Mouse (Mus musculus) ovary, postnatal 14 days (tissue): Measurements from ENCODE around the gene Tubgcp3.
"Not testable (repeated sequence)": the region's sequence is repeated elsewhere in the genome, so short reads cannot be mapped to it uniquely, and the experiment has no call there.

Experiments used
- DNase-seq: peaks from one replicate; pipeline ENCODE4 v3.0.0; 2022; ENCODE audit warnings: low spot score

Gene Tubgcp3

DNA sequence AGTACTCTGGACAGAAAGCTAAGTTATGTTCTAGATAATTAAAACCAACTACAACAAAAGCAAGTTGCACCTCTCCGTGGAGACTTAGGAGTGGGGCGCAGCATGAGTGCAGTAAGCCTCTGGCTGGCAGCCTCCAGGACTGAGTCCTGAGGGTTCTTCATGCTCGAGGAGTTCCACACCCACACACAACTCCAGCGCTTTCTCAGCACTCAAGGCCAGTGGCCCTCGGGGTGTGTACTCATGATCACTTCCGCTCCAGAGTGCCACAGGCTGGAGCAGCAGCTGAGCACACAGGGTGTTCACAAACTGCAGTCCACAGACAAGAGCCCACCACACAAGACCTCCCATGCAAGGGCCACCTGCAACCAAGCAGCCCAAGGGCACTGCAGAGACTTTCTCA, 30.5 kb downstream of the Tubgcp3 start:
- no peak for DNase-seq

DNA sequence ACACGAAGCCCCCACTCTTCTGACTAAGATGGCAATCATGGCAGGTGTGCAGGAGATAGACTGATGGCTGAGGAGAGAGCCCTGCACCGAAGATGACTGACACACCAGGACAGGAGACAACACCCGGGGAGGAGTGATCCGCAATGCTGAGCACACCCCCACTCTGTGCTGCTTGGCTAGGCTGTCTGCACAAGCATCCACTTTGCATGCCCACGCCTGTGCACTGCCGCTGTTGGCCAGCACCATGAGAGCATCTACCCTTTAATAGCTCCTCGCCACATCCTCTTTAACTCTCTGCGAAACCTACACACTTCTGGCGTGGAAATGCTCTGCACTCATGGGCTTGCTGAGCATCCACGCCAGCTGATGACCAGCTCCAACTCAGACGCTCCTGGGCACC, 33.6 kb downstream of the Tubgcp3 start:
- DNase-seq = no peak

DNA sequence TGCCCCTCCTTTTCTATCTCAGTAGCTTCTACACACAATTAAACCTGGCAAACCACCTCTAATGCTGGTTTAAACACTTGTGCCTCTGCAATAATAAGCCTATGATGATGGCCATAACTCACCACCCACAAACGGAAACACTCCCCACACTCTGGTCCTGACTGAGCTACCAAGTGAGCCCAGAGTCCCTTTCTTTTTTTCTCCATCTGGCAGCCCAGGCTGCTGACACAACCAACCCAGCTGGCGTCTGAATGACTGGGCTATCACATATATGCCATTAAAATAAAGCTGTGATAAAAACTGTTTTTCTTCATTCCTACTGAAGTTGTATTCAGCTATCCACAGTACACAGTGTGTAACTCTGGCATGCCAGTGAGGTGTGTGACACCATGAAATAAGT, 36.7 kb downstream of the Tubgcp3 start:
- DNase-seq = no peak

DNA sequence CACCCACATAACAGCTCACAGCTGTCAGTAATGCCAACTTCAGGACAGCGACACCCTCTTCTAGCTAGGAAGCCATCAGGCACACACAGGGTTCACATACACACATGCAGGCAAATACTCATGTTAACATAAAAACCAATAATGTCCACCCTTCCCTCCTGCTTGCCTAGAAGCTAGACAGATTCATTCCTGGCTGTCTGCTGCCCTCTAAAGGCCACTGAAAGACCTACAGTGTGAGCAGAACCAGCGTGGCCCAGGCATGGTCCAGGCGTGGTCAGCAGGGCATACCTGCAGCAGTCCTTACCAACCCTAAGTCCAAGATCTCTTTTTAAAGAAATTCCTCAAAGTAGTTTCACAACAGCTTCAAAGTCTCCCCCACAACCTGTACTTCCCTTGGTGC, 43.0 kb downstream of the Tubgcp3 start:
- peak; percentile 25 for DNase-seq

DNA sequence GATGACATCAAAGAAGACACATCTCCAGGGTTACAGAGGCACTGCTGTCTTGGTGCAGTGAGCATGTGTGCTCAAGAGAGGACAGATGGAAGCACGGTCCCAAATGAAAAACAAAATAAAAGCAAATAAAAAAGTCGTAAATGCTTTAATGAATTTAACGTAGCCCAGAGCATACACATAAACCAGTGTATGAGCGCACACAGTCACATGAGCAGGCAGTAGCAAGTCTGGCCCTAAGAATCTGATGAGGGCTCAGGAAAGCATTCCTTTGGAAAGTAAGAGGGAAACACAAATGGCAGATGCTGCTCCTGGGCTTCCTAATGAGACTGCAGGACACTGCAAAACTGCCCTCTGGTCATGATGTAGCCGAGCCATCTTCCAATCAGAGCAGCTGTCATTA, 46.2 kb downstream of the Tubgcp3 start:
- DNase-seq = no peak

DNA sequence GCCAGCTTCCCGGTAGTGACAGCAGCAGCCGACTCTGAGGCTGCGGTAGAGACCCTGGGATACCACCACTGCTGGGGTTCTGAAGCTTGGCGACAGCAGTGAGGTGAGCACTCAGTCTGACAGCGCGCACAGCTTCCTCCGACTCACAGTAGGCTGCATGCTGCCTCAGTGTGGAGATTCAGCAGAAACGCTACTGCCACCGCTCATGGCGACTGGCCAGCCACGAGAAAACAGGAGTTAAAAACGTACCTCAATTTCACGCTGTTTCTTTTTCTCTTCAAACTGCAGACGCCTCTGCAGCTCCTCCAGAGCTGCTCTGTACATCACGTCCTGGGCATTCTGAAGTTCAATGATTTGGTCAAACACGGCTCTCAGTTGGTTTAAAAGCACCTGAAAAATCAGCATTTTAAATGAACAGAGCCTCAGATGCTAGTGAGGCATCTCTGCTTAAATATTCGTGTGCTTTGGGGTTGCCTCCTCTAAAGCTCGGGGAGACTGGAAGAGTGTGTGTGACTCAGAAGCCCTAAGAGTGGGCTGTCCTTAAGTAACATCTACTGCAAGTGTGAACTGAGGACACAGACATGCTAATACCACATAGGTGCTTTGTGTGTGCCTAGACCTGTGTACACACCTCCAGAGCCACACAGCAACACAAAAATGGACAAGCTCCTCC, 50.4 kb downstream of the Tubgcp3 start:
- DNase-seq = no peak

DNA sequence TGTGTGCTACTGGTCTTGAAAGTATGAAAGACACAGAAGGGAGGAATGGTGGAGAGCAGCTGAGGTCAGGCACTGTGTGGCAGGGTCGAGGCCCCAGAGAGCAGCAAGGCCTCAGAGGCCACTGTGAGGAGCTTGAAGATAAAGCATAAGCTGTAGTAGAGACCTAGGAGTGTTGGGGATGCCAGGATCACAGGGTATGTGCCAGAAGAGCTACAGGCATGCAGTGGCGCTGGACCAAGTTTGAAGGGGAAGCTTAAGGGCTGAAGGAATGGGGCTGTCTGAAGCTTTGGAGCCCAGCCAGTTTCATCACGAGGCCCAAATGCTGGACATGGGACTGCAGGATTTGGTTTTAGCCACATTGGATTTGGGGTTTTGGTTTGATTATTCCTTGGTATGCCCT, 54.7 kb downstream of the Tubgcp3 start:
- DNase-seq = not testable (repeated sequence)

DNA sequence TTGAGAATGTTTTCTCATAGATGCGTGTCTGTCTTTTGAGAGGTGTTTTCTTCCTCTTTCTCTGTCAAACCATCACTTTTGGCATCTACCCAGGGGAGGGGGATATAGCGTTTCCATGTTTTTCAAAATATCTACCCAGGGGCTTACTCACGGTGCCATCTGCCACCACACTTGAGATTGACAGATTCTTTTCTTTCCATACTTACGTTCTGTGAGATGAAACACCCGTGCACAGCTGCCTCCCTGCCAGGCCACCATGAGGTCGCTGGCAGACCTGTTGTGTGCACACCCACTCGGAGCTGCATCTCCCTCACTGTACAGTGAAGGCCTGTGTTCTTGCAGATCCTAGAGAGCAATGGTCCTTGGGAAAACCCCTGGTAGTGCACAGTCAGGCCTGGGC, 58.8 kb downstream of the Tubgcp3 start:
- DNase-seq = no peak

DNA sequence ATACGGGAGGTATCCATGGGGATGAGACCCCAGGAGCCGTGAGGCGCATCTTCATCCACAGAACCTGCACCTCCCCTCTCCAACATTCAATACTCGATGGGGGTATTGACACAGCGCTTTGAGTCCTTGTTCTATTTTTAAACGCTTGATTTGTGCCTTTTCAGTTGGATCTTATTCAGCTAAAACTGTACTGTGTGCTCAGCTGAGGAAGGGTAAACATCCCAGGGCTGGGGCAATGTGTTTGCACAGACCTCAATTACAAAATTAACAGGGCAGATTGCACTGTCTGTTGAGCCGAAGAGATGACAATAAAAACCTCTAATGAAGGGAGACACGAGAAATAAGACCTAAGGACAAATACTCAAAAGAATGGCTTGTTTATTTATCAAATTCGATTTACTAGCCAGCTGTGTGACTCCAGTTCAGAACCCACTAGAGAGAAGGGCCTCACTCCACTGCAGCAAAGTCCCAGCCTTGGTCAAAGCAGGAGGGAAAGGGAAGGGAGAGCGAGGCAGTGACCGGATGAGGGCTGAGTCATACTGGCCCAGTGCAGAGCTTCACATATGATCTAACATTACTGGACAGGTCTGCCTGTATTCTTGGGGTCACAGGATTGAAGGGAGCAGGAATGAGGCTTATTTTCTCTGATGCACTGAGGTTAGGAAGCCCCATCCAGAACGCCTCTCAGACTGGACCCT, 62.1 kb downstream of the Tubgcp3 start:
- no peak for DNase-seq

DNA sequence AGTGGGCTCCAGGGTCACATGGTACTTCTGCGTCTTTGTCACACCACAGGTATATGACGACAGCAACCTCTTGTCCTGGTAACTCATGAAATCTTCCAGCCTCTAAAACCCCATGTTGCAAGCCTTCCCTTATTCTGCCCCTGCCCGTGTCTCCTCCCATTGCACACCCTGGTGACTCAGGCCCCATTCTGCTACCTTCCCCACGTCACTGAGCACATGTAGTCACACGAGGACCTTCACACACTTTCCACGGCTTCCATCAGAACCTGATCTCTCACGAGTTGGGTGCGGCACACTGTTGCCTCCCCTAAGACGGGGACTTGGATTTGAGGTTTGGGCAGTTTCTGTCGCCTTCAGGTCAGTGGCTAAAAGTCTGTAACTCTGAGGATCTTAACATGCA, 63.2 kb downstream of the Tubgcp3 start:
- no peak for DNase-seq

DNA sequence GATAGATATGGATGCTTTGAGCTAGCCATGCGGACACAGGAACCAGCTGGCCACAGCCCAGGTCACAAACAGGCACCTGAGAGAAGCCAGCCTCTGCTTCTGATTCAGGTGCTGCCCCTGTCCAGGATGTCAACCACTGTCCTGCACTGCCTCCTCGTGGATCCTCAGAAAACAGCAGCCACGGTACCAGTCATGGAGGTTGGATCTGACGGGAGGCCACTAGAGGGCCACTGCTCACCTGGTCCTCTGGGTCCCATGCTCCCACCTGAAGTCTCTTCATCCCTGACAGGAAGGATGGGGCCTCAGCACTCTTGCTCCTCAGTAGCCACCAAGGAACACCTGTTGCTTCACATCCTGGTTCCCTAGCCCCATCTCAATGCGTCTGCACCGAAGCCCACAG, 64.8 kb downstream of the Tubgcp3 start:
- peak; percentile 75 for DNase-seq

DNA sequence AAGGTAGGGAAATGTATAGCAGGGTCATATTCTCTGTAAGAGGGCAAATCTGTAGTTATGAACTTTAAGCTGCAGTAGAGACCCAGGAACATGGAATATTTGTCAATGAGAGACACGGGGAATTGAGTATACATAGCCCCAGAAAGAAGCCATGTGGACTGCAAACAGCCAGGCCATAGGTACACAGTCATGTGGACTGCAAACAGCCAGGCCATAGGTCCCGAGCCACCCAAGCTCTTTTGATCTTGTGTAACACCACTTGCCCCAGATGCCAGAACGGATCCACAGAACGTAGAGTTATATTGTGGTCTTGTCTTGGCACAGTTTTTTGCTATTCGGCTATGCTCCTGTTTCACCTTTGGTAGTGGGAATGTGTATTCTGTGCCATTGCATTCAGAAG, 88.3 kb downstream of the Tubgcp3 start:
- no peak for DNase-seq

DNA sequence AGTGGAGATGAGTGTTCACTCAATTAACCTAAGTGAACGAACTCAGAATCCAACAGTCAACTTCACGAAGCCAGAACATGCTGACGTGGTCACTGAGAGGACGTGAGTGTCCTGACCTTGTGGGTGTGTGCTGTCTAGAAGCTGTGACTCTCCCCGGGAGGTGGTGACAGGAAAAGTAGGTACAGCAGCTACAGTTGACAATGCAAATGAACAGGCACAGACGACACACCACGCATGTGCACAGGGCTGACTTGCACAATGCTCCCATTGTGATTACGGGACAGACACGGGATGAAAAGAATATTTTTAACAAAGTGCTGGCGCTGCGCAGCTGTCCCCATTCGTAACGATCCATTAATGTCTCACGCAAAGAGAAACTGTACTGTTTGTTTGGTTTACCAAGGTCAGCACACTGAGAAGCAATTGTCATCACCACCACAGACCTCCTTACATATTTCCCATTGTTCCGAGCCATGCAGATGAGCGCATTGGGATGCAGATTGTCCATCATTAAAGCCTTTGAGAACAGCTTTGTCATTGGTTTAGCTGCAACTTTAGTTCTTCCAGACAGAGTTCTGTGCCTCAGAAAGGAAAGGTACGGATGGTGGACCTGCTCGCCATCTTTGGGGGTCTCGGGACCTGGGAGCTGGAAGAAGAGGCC, 92.6 kb downstream of the Tubgcp3 start:
- not testable (repeated sequence) for DNase-seq

DNA sequence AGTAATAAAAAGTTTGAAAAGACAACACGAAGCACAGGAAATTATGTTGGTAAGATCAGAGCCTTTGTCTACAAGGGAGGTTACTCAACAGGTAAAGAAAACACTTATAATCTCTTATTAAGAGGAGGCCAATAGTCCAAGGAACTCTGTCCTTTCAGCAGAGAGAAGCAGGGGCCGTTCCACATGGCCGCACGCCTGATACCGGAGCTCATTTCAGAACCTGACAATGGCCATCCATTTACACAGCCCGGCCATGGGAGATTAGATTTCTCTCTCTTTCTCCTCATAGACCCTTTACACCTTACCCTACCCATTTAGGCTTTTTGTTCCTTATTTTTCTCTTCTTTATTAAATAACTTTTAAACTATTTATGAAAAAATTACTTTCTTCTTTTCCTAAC, 95.3 kb downstream of the Tubgcp3 start:
- no peak for DNase-seq

DNA sequence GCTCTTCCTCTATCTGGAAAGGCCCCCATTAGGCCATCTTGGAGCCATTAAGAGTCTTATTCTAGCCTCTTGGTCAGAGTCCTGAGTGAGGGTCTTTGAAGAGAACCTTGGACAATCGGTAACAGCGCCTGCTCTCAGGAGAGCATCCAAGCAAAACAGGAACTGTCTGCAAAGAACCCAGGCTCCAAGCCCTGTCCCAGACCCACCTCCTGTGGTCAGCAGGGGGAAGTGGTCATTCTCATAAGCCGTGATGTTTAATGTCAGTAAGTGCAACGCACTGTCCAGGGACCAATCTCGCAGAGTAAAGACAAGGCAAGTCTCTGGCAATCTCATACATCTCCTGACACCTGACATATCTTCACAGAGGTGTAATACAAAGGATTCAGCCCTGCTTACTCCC, 96.0 kb downstream of the Tubgcp3 start:
- no peak for DNase-seq

DNA sequence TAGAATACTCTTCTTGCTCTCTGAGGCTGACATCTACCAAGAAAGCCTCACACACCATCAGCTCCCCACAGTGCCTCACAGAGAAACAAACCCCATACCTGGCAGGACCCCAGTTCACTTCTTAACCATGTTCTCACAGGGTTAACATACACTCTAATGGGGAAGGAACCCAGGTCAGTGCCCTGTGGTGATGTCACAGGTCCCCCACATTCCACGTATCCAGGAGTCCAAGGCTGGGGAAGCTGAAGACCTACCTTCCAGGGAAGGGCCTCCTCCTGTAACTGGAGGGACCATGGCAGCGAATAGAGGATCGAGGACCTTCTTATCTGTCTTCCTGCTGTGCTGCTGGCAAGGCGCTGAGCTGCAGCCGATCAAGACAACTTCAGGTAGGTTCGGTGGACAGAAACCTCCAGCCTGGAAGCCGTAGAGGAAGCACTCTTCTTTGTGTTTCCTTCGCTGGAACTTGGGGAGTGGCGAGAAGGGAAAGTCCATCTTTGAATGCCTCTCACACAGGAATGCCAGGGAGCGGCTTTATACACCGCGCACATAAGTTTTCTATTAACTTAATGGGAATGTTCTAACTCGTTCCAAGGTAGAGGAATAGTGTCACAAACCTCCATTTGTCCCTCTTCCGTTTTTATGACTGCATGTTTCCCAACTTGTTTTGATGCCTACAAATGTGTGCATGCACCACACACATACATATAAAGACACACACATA, 99.1 kb downstream of the Tubgcp3 start, which contains the start of gene Spaca7:
Spaca7 (plus strand) TSS at position 216 of the 721 bp plus-strand sequence.
- no peak for DNase-seq

DNA sequence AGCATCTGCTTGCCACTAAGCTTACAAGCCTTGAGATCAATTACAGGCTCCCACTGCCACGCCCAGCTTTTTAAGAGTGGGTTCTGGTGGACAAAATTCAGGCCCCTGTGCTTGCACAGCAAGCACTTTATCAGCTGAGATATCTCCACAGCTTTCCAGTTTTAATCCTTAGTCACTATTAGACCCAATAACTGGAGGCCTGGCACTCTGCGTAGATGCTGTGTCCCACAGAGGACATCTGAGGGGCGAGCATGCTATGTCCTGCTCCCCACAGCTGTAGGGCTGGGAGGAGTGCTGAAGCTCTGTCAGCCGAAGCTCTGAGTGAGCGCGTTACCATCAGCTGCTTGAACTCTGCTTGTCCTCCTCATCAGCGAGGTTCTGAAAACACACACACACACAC, 105.5 kb downstream of the Tubgcp3 start:
- no peak for DNase-seq

DNA sequence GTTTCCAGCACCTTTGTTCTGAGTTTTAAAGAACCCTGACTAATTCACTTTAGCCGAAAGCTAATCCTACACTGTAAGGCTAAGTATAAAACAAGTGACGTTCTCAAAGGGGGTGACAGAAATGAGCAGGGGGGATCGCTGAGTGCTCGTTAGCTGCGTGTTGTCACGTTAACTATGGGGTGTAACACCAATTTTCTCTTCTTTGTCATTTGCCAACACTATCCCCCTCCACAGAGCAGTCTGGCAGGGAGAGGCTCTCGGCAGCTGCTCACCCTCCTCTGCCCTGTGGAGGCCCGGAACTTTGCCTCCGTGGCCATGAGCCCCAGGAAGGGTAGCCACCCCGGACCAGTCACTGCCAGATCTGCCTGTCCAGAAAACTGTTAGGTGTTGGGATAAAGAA, 106.6 kb downstream of the Tubgcp3 start:
- DNase-seq = no peak

DNA sequence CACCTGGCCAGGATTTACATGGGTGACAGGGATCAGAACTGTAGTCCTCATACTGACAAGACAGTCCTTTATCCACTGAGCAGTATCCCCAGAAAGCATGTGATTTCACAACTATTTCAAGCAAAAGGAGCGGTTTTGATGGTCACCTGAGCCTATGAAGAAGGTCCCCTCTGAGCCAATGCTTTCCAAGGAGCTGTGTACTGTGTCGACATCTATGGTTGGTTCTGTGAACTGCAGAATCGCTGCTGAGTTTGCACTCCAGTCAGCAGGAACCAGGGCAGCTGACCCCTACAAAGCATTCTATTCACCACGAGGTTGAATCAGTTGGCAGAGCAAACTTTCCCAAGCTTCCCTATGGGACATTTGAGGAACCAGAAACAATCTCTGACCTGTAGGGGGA, 107.7 kb downstream of the Tubgcp3 start:
- peak; percentile 22 for DNase-seq
